18 mouse cellular contexts compared by ENCODE assay signal in the genomic region with DNA sequence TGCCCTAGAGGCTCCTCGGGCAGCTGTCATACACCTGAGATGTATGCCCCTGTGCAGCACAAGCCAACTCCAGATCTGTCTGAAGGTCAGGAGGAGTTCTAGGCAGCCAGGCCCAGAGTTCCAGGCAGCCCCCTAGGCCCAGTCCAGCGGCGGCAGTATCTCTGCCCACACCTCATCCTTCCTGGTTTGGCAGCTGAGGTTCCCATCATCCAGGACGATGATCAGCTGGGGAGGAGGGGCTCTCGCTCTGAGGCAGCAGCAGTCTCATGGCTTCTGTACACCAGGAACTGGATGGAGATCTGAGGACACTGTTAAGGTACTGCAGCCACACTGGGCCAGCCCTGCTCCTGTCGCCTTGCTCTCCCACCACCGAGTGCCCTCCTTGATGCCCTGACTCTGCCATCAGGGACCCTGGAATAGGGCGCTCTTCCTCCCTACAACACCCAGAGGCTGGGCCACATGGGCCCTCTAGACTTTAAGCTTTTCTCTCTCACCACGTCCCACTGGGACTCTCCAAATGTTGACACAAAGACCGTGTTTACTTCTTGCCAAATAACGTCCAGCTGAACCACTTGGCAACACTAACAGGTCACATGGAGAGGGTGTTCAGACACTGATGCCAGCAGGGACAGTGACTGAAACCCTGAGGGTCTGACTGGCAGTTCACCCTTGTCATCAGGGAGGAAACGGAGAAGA. TPM values are rescaled to one million over a fixed set of nuclear protein-coding genes. Genes with fewer than 3 reads are reported as not detected.
A peak's percentile ranks its signal among the peaks of the same experiment; 100 is the strongest.
DNase-seq lines count a peak whose midpoint lies in the region; ATAC-seq and TF ChIP-seq lines count a peak whose summit lies in the region.
"Had no signal": no experiment of that assay in that cellular context is flagged by ENCODE, and none has a peak within 500 bp of the region (broad histone marks: within the 10 kb centered on the region; RNA-seq: fewer than 3 reads in every experiment).

No protein-coding gene starts in this region.

- no peak for TF ChIP-seq CTCF in hindbrain, postnatal 0 days (IDR thresholded peaks at IDR 0.05; ENCODE audit: low read depth)
- no peak for TF ChIP-seq CTCF in cortical plate, adult 2 months (IDR thresholded peaks at IDR 0.05; ENCODE audit: extremely low read depth, insufficient read depth, low read length)
- TF ChIP-seq CTCF in lung, postnatal 0 days (IDR thresholded peaks at IDR 0.05): no peak

- H3K4me1 ChIP-seq in hindbrain, postnatal 0 days (ENCODE audit: insufficient read depth, low read length): no peaks in the 10 kb centered on the region
- H3K4me1 ChIP-seq in hindbrain, embryonic 11.5 days (replicated peaks; ENCODE audit: control insufficient read depth, insufficient read depth, low read length): no peaks in the 10 kb centered on the region
- peaks cover 5% of the 10 kb centered on the region; the same call in 1 of the 2 replicates for H3K4me1 ChIP-seq in cortical plate, adult 2 months (ENCODE audit: control insufficient read depth, insufficient read depth, low read length)
- H3K4me1 ChIP-seq in lung, postnatal 0 days (ENCODE audit: insufficient read depth, low read depth, low read length): no peaks in the 10 kb centered on the region
- H3K4me1 ChIP-seq in kidney, embryonic 14.5 days (ENCODE audit: control insufficient read depth, insufficient read depth, low read length): no peaks in the 10 kb centered on the region
- H3K4me1 ChIP-seq: forebrain, embryonic 15.5 days; neural tube, embryonic 15.5 days had no signal

- no peaks in the 10 kb centered on the region for H3K9me3 ChIP-seq in hindbrain, postnatal 0 days (ENCODE audit: low read length)
- no peaks in the 10 kb centered on the region for H3K9me3 ChIP-seq in hindbrain, embryonic 11.5 days (ENCODE audit: control insufficient read depth, low read length)
- no peaks in the 10 kb centered on the region for H3K9me3 ChIP-seq in lung, postnatal 0 days (ENCODE audit: low read length)
- no peaks in the 10 kb centered on the region for H3K9me3 ChIP-seq in kidney, embryonic 14.5 days (ENCODE audit: control insufficient read depth, low read length)
- H3K9me3 ChIP-seq: forebrain, embryonic 15.5 days; G1E; limb, embryonic 10.5 days; neural tube, embryonic 15.5 days had no signal

- no peaks in the 10 kb centered on the region for H3K27me3 ChIP-seq in hindbrain, postnatal 0 days (ENCODE audit: insufficient read depth, low read length)
- no peaks in the 10 kb centered on the region for H3K27me3 ChIP-seq in hindbrain, embryonic 11.5 days (ENCODE audit: control insufficient read depth, insufficient read depth, low read length)
- H3K27me3 ChIP-seq in lung, postnatal 0 days (replicated peaks; ENCODE audit: insufficient read depth, low read length): no peaks in the 10 kb centered on the region
- H3K27me3 ChIP-seq in kidney, embryonic 14.5 days (ENCODE audit: control insufficient read depth, insufficient read depth, low read length): no peaks in the 10 kb centered on the region
- H3K27me3 ChIP-seq: forebrain, embryonic 15.5 days; neural tube, embryonic 15.5 days had no signal

- peaks cover 7% of the 10 kb centered on the region; the same call in 1 of the 2 replicates for H3K36me3 ChIP-seq in hindbrain, postnatal 0 days (ENCODE audit: insufficient read depth, low read length)
- no peaks in the 10 kb centered on the region for H3K36me3 ChIP-seq in hindbrain, embryonic 11.5 days (ENCODE audit: control insufficient read depth, insufficient read depth, low read length)
- H3K36me3 ChIP-seq in lung, postnatal 0 days (ENCODE audit: insufficient read depth, low read length): peaks cover 5% of the 10 kb centered on the region; the same call in 1 of the 2 replicates
- peaks cover 17% of the 10 kb centered on the region; the same call in 1 of the 2 replicates for H3K36me3 ChIP-seq in kidney, embryonic 14.5 days (ENCODE audit: control insufficient read depth, insufficient read depth, low read length)

- ATAC-seq in hindbrain, postnatal 0 days: peak; percentile 18; the same call in 1 of the 2 replicates
- no peak for ATAC-seq in hindbrain, embryonic 11.5 days (ENCODE audit: low FRiP score)
- ATAC-seq in lung, postnatal 0 days: peak; percentile 81
- ATAC-seq in kidney, embryonic 14.5 days (ENCODE audit: low FRiP score, low TSS enrichment): no peak
- ATAC-seq: forebrain, embryonic 15.5 days had no signal

- WGBS in hindbrain, postnatal 0 days: 72% methylated on average over 12 of the region's 12 CpGs
- 84% methylated on average over 12 of the region's 12 CpGs for WGBS in hindbrain, embryonic 11.5 days
- WGBS in lung, postnatal 0 days: 47% methylated on average over 12 of the region's 12 CpGs
- WGBS in kidney, embryonic 14.5 days: 90% methylated on average over 12 of the region's 12 CpGs

- H3K4me3 ChIP-seq in hindbrain, postnatal 0 days (ENCODE audit: low read length): no peak overlapping the region
- no peak overlapping the region for H3K4me3 ChIP-seq in hindbrain, embryonic 11.5 days (ENCODE audit: low read depth, low read length)
- H3K4me3 ChIP-seq in cortical plate, adult 2 months (ENCODE audit: insufficient read depth, low read length): no peak overlapping the region
- H3K4me3 ChIP-seq in lung, postnatal 0 days (ENCODE audit: low read depth, low read length): no peak overlapping the region
- no peak overlapping the region for H3K4me3 ChIP-seq in kidney, embryonic 14.5 days (ENCODE audit: low read length)
- H3K4me3 ChIP-seq: forebrain, embryonic 15.5 days; limb, embryonic 10.5 days; neural tube, embryonic 15.5 days had no signal

- intact Hi-C loops in left cerebral cortex, postnatal 36 days (cut with DNase I): no loop called here

- no peak overlapping the region for H3K9ac ChIP-seq in hindbrain, postnatal 0 days (replicated peaks; ENCODE audit: low read length)
- no peak overlapping the region for H3K9ac ChIP-seq in hindbrain, embryonic 11.5 days (ENCODE audit: low read depth, low read length)
- H3K9ac ChIP-seq in lung, postnatal 0 days (replicated peaks; ENCODE audit: low read depth): no peak overlapping the region
- no peak overlapping the region for H3K9ac ChIP-seq in kidney, embryonic 14.5 days (ENCODE audit: low read depth, low read length)
- H3K9ac ChIP-seq: forebrain, embryonic 15.5 days; hindbrain, embryonic 14.5 days; neural tube, embryonic 15.5 days had no signal

- TF ChIP-seq POLR2A in cortical plate, adult 2 months (IDR thresholded peaks at IDR 0.05; ENCODE audit: extremely low read depth, insufficient read depth, low read length): no peak

- no peak overlapping the region for H3K27ac ChIP-seq in hindbrain, postnatal 0 days
- H3K27ac ChIP-seq in hindbrain, embryonic 11.5 days (ENCODE audit: low read depth, low read length): no peak overlapping the region
- peak overlapping the region; percentile 18; the same call in 1 of the 2 replicates for H3K27ac ChIP-seq in cortical plate, adult 2 months (ENCODE audit: insufficient read depth, low read length)
- 0 out of 2 replicates have a peak overlapping the region, but pooled peaks have one; percentile 14 for H3K27ac ChIP-seq in lung, postnatal 0 days (ENCODE audit: low read length)
- no peak overlapping the region for H3K27ac ChIP-seq in kidney, embryonic 14.5 days (ENCODE audit: low read depth, low read length)
- H3K27ac ChIP-seq: forebrain, embryonic 15.5 days; hindbrain, embryonic 14.5 days; limb, embryonic 10.5 days; neural tube, embryonic 15.5 days had no signal

- DNase-seq in hindbrain, postnatal 0 days (ENCODE audit: low spot score): peak; percentile 55
- no peak for DNase-seq in hindbrain, embryonic 11.5 days (ENCODE audit: low spot score)
- DNase-seq in Muller cell, postnatal 12 days (ENCODE audit: inconsistent ontology term): peak; percentile 52
- DNase-seq in lung, postnatal 0 days (ENCODE audit: low spot score): peak; percentile 83
- no peak for DNase-seq in left cerebral cortex, postnatal 36 days (ENCODE audit: low spot score in 2 of 2)
- no peak for DNase-seq in thymus, postnatal 14 days
- DNase-seq: adrenal gland, postnatal 36 days; heart, adult 11 months; kidney, adult 18-20 months; kidney, postnatal 36 days; thymus, adult 2 months had no signal

- no peak for TF ChIP-seq EP300 in lung, postnatal 0 days (IDR thresholded peaks at IDR 0.05)

- H3K4me2 ChIP-seq in hindbrain, postnatal 0 days (ENCODE audit: low read depth, low read length): no peak overlapping the region
- no peak overlapping the region for H3K4me2 ChIP-seq in hindbrain, embryonic 11.5 days (replicated peaks; ENCODE audit: low read depth, low read length)
- H3K4me2 ChIP-seq in lung, postnatal 0 days (replicated peaks; ENCODE audit: low read depth, low read length): no peak overlapping the region
- H3K4me2 ChIP-seq in kidney, embryonic 14.5 days (replicated peaks; ENCODE audit: low read depth, low read length): no peak overlapping the region
- H3K4me2 ChIP-seq: forebrain, embryonic 15.5 days; hindbrain, embryonic 14.5 days; neural tube, embryonic 15.5 days had no signal

RNA-seq across cellular contexts. Expression of a gene that starts 11.7 kb away (rescaled TPM):
- 23.1 and 23.5 TPM in 2 replicates for total RNA-seq in hindbrain, postnatal 0 days (2014; rRNA removed)
- polyA plus RNA-seq in hindbrain, postnatal 0 days (2015; fragmentation: Nextera tagmentation; extraction: Ambion mirVana): 13.3 and 13.7 TPM in 2 replicates
- 11.8 and 13.8 TPM in 2 replicates for polyA plus RNA-seq in hindbrain, embryonic 11.5 days (2014; fragmentation: Nextera tagmentation; extraction: Ambion mirVana)
- 23.3 and 23.9 TPM in 2 replicates for polyA plus RNA-seq in cortical plate, adult 2 months (2012; rRNA removed)
- 14.4 and 17.4 TPM in 2 replicates for polyA plus RNA-seq in lung, postnatal 0 days (2015; fragmentation: Nextera tagmentation; extraction: Ambion mirVana)
- 10 to 100 TPM; 11.1 to 13.4 TPM for total RNA-seq in left cerebral cortex, postnatal 36 days (2021)
- polyA plus RNA-seq in kidney, embryonic 14.5 days (2014; fragmentation: Nextera tagmentation; extraction: Ambion mirVana): 10.4 and 13.3 TPM in 2 replicates

RNA-seq across cellular contexts. Expression of a gene that starts 11.7 kb away (rescaled TPM):
- total RNA-seq in hindbrain, postnatal 0 days (2014; rRNA removed): 58.5 and 73.3 TPM in 2 replicates
- polyA plus RNA-seq in hindbrain, postnatal 0 days (2015; fragmentation: Nextera tagmentation; extraction: Ambion mirVana): 67.6 and 69.2 TPM in 2 replicates
- polyA plus RNA-seq in hindbrain, embryonic 11.5 days (2014; fragmentation: Nextera tagmentation; extraction: Ambion mirVana): 64.7 and 74.0 TPM in 2 replicates
- 16.8 and 17.5 TPM in 2 replicates for polyA plus RNA-seq in cortical plate, adult 2 months (2012; rRNA removed)
- polyA plus RNA-seq in lung, postnatal 0 days (2015; fragmentation: Nextera tagmentation; extraction: Ambion mirVana): 60.0 and 61.4 TPM in 2 replicates
- 10 to 100 TPM; 24.9 to 32.3 TPM for total RNA-seq in left cerebral cortex, postnatal 36 days (2021)
- polyA plus RNA-seq in kidney, embryonic 14.5 days (2014; fragmentation: Nextera tagmentation; extraction: Ambion mirVana): 139 and 141 TPM in 2 replicates

RNA-seq across cellular contexts. Expression of a gene that starts 53.6 kb away (rescaled TPM):
- 23.7 and 29.7 TPM in 2 replicates for total RNA-seq in hindbrain, postnatal 0 days (2014; rRNA removed)
- 75.9 and 77.3 TPM in 2 replicates for polyA plus RNA-seq in hindbrain, postnatal 0 days (2015; fragmentation: Nextera tagmentation; extraction: Ambion mirVana)
- 120 and 123 TPM in 2 replicates for polyA plus RNA-seq in hindbrain, embryonic 11.5 days (2014; fragmentation: Nextera tagmentation; extraction: Ambion mirVana)
- 53.2 and 53.9 TPM in 2 replicates for polyA plus RNA-seq in cortical plate, adult 2 months (2012; rRNA removed)
- 34.5 and 36.1 TPM in 2 replicates for polyA plus RNA-seq in lung, postnatal 0 days (2015; fragmentation: Nextera tagmentation; extraction: Ambion mirVana)
- 10 to 100 TPM; 43.8 to 45.3 TPM for total RNA-seq in left cerebral cortex, postnatal 36 days (2021)
- polyA plus RNA-seq in kidney, embryonic 14.5 days (2014; fragmentation: Nextera tagmentation; extraction: Ambion mirVana): 134 and 143 TPM in 2 replicates

RNA-seq across cellular contexts. Expression of a gene that starts 53.6 kb away (rescaled TPM):
- 66.6 and 71.0 TPM in 2 replicates for total RNA-seq in hindbrain, postnatal 0 days (2014; rRNA removed)
- polyA plus RNA-seq in hindbrain, postnatal 0 days (2015; fragmentation: Nextera tagmentation; extraction: Ambion mirVana): 41.3 and 44.4 TPM in 2 replicates
- 21.6 and 23.5 TPM in 2 replicates for polyA plus RNA-seq in hindbrain, embryonic 11.5 days (2014; fragmentation: Nextera tagmentation; extraction: Ambion mirVana)
- polyA plus RNA-seq in cortical plate, adult 2 months (2012; rRNA removed): 69.8 and 70.9 TPM in 2 replicates
- polyA plus RNA-seq in lung, postnatal 0 days (2015; fragmentation: Nextera tagmentation; extraction: Ambion mirVana): 11.3 and 11.6 TPM in 2 replicates
- total RNA-seq in left cerebral cortex, postnatal 36 days (2021): 10 to 100 TPM; 85.9 to 87.9 TPM
- polyA plus RNA-seq in kidney, embryonic 14.5 days (2014; fragmentation: Nextera tagmentation; extraction: Ambion mirVana): 13.1 and 25.8 TPM in 2 replicates

RNA-seq across cellular contexts. Expression of a gene that starts 53.6 kb away (rescaled TPM):
- 180 and 184 TPM in 2 replicates for total RNA-seq in hindbrain, postnatal 0 days (2014; rRNA removed)
- 55.4 and 65.4 TPM in 2 replicates for polyA plus RNA-seq in hindbrain, postnatal 0 days (2015; fragmentation: Nextera tagmentation; extraction: Ambion mirVana)
- polyA plus RNA-seq in hindbrain, embryonic 11.5 days (2014; fragmentation: Nextera tagmentation; extraction: Ambion mirVana): 76.5 and 82.5 TPM in 2 replicates
- 183 and 188 TPM in 2 replicates for polyA plus RNA-seq in cortical plate, adult 2 months (2012; rRNA removed)
- polyA plus RNA-seq in lung, postnatal 0 days (2015; fragmentation: Nextera tagmentation; extraction: Ambion mirVana): 49.2 and 50.8 TPM in 2 replicates
- 100 to 1,000 TPM; 155 to 199 TPM for total RNA-seq in left cerebral cortex, postnatal 36 days (2021)
- 69.0 and 88.6 TPM in 2 replicates for polyA plus RNA-seq in kidney, embryonic 14.5 days (2014; fragmentation: Nextera tagmentation; extraction: Ambion mirVana)

Comparison
In these comparisons a context has a peak if more than half of its experiments do, and no peak if none do; other contexts are left out.
1. ATAC-seq: peak in hindbrain, postnatal 0 days (single experiment) and lung, postnatal 0 days (single experiment); none in hindbrain, embryonic 11.5 days (single experiment) and kidney, embryonic 14.5 days (single experiment).
2. DNase-seq: peak in hindbrain, postnatal 0 days (single experiment), Muller cell, postnatal 12 days (single experiment) and lung, postnatal 0 days (single experiment); none in hindbrain, embryonic 11.5 days (single experiment), left cerebral cortex, postnatal 36 days (0 of 2) and thymus, postnatal 14 days (single experiment).
3. H3K27ac ChIP-seq: peak in cortical plate, adult 2 months (single experiment) and lung, postnatal 0 days (single experiment); none in hindbrain, postnatal 0 days (single experiment), hindbrain, embryonic 11.5 days (single experiment) and kidney, embryonic 14.5 days (single experiment).